In the genomic region with DNA sequence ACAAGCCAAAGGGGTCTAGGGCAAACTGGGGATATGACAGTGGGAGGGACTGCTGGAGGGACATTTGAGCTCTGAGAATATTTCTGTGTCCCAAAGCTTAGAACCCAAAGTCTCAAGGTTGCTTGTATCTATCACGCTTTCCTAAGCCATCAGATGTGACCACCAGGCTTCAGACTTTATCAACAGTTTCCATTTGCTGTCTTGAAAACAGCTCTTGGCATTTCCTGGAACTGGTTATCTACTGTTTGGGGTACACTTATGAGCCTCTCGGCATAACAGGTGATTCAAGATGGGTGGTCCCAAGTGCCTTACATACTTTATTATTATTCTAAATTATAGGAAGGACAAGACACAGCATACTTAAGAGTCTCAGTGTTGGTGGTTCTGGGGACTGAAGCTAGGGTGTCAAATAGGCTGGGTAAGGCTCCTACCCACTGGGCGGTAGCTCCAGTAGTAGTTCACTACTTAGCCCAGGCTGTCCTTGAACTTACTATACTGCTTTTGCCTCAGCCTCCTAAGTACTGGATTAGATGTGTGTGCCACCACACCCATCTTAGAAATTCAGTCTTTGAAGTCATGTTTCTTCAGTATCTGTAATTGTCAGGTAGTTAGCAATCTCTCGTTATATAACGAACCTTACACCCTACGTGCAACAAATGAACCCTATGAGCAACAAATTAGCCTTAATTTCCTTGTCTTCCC, we compare ENCODE assay signal across 26 mouse cellular contexts. TPM values are rescaled to one million over a fixed set of nuclear protein-coding genes. Genes with fewer than 3 reads are reported as not detected.
DNase-seq lines count a peak whose midpoint lies in the region; ATAC-seq and TF ChIP-seq lines count a peak whose summit lies in the region.
"Had no signal": no experiment of that assay in that cellular context is flagged by ENCODE, and none has a peak within 500 bp of the region (broad histone marks: within the 10 kb centered on the region; RNA-seq: fewer than 3 reads in every experiment).

No protein-coding gene starts in this region.

- no peak overlapping the region for H3K4me3 ChIP-seq in layer of hippocampus, adult 2 months
- H3K4me3 ChIP-seq in liver, embryonic 13.5 days (replicated peaks): peak overlapping the region; percentile 11
- H3K4me3 ChIP-seq: embryonic facial prominence, embryonic 12.5 days; forebrain, embryonic 12.5 days; heart, embryonic 10.5 days; hindbrain, embryonic 13.5 days had no signal

- peak overlapping the region; percentile 44; the same call in 1 of the 2 replicates for H3K27ac ChIP-seq in layer of hippocampus, adult 2 months
- peak overlapping the region; percentile 92 for H3K27ac ChIP-seq in liver, embryonic 13.5 days
- H3K27ac ChIP-seq: embryonic facial prominence, embryonic 12.5 days; forebrain, embryonic 12.5 days; hindbrain, embryonic 13.5 days; kidney, postnatal 0 days had no signal

- H3K4me1 ChIP-seq in liver, embryonic 13.5 days (replicated peaks): peaks cover 77% of the 10 kb centered on the region

- no peak for DNase-seq in layer of hippocampus, adult 2 months (ENCODE audit: low spot score in 2 of 2)
- DNase-seq in layer of hippocampus, adult 11-12 months (ENCODE audit: low spot score): no peak
- DNase-seq in c-Kit-positive CD71-positive TER-119-positive erythroid progenitor cells, embryonic 14.5 days (ENCODE audit: low spot score): peak; percentile 83
- peak; percentile 62 for DNase-seq in liver, embryonic 13.5 days
- no peak for DNase-seq in adrenal gland, adult (ENCODE audit: inconsistent age in 2 of 2, low spot score in 1 of 2)
- no peak for DNase-seq in lung, postnatal 14 days
- no peak for DNase-seq in urinary bladder, postnatal 14 days (ENCODE audit: low spot score)
- DNase-seq: adrenal gland, adult 2 months; adrenal gland, postnatal 36 days; cerebellum, adult 8-10 months; embryo, embryonic 11 days; forebrain, postnatal 0 days; gastrocnemius, postnatal 10 days; heart, postnatal 36 days; kidney, adult 8-10 months; lung, postnatal 4 days; midbrain, embryonic 14.5 days; right cerebral cortex, postnatal 4 days had no signal

- no peak for TF ChIP-seq CTCF in layer of hippocampus, adult 2 months (conservative IDR thresholded peaks at IDR 0.05)

- ATAC-seq in liver, embryonic 13.5 days (ENCODE audit: low read depth): peak; percentile 77
- peak; percentile 17 for ATAC-seq in megakaryocyte progenitor cell, adult 5-6 weeks (replicated peaks; ENCODE audit: poor library complexity)
- ATAC-seq: forebrain, postnatal 0 days; intestine, embryonic 16.5 days had no signal

- H3K36me3 ChIP-seq in liver, embryonic 13.5 days: peaks cover 30% of the 10 kb centered on the region

- H3K9me3 ChIP-seq in liver, embryonic 13.5 days (replicated peaks): no peaks in the 10 kb centered on the region
- H3K9me3 ChIP-seq: embryonic facial prominence, embryonic 12.5 days; forebrain, embryonic 12.5 days; heart, embryonic 10.5 days; hindbrain, embryonic 13.5 days had no signal

- 31% methylated on average over 6 of the region's 6 CpGs for WGBS in liver, embryonic 13.5 days (ENCODE audit: insufficient replicate concordance)

- H3K9ac ChIP-seq in liver, embryonic 13.5 days: peak overlapping the region; percentile 66
- H3K9ac ChIP-seq: embryonic facial prominence, embryonic 12.5 days; forebrain, embryonic 12.5 days; forebrain, postnatal 0 days; hindbrain, embryonic 13.5 days had no signal

- H3K27me3 ChIP-seq in liver, embryonic 13.5 days: peaks cover 5% of the 10 kb centered on the region
- H3K27me3 ChIP-seq: embryonic facial prominence, embryonic 12.5 days; forebrain, embryonic 12.5 days; hindbrain, embryonic 13.5 days had no signal

- peak overlapping the region; percentile 63 for H3K4me2 ChIP-seq in liver, embryonic 13.5 days
- H3K4me2 ChIP-seq: embryonic facial prominence, embryonic 12.5 days; forebrain, embryonic 12.5 days; hindbrain, embryonic 13.5 days had no signal

RNA-seq across cellular contexts. Expression of a gene that starts 10.8 kb away (rescaled TPM):
- 100 to 1,000 TPM; 450 to 457 TPM for total RNA-seq in layer of hippocampus, adult 2 months (2021)
- 1.0 TPM in 2 replicates for polyA plus RNA-seq in liver, embryonic 13.5 days (2015; fragmentation: Nextera tagmentation; extraction: Ambion mirVana)
- total RNA-seq in megakaryocyte progenitor cell, adult 5-6 weeks (2015): not detected in 2 replicates
- total RNA-seq in megakaryocyte progenitor cell, adult 5-6 weeks (2017): 0.17 TPM in 1 of 2 replicates, not detected in the other
- total RNA-seq: granulocyte monocyte progenitor cell, adult 5-6 weeks had no signal

RNA-seq across cellular contexts. Expression of a gene that starts 13.6 kb away (rescaled TPM):
- total RNA-seq in layer of hippocampus, adult 2 months (2021): 10 to 100 TPM; 26.1 TPM
- 59.1 and 64.7 TPM in 2 replicates for polyA plus RNA-seq in liver, embryonic 13.5 days (2015; fragmentation: Nextera tagmentation; extraction: Ambion mirVana)
- total RNA-seq in megakaryocyte progenitor cell, adult 5-6 weeks (2015): 75.3 and 99.4 TPM in 2 replicates
- total RNA-seq in megakaryocyte progenitor cell, adult 5-6 weeks (2017): 75.1 and 78.2 TPM in 2 replicates

RNA-seq across cellular contexts. Expression of a gene that starts 13.7 kb away (rescaled TPM):
- 10 to 100 TPM; 74.2 to 79.5 TPM for total RNA-seq in layer of hippocampus, adult 2 months (2021)
- polyA plus RNA-seq in liver, embryonic 13.5 days (2015; fragmentation: Nextera tagmentation; extraction: Ambion mirVana): 7.4 and 7.6 TPM in 2 replicates
- 0.34 and 1.3 TPM in 2 replicates for total RNA-seq in megakaryocyte progenitor cell, adult 5-6 weeks (2015)
- 1.2 and 1.6 TPM in 2 replicates for total RNA-seq in megakaryocyte progenitor cell, adult 5-6 weeks (2017)

RNA-seq across cellular contexts. Expression of a gene that starts 29.1 kb away (rescaled TPM):
- 10 to 100 TPM; 87.0 to 90.7 TPM for total RNA-seq in layer of hippocampus, adult 2 months (2021)
- polyA plus RNA-seq in liver, embryonic 13.5 days (2015; fragmentation: Nextera tagmentation; extraction: Ambion mirVana): 0.31 and 0.38 TPM in 2 replicates
- total RNA-seq in megakaryocyte progenitor cell, adult 5-6 weeks (2015): not detected in 2 replicates
- not detected in 2 replicates for total RNA-seq in megakaryocyte progenitor cell, adult 5-6 weeks (2017)
- total RNA-seq: granulocyte monocyte progenitor cell, adult 5-6 weeks had no signal

RNA-seq across cellular contexts. Expression of a gene that starts 30.5 kb away (rescaled TPM):
- 10 to 100 TPM; 12.5 to 16.2 TPM for total RNA-seq in layer of hippocampus, adult 2 months (2021)
- 3.2 and 4.0 TPM in 2 replicates for polyA plus RNA-seq in liver, embryonic 13.5 days (2015; fragmentation: Nextera tagmentation; extraction: Ambion mirVana)
- not detected in 2 replicates for total RNA-seq in megakaryocyte progenitor cell, adult 5-6 weeks (2015)
- not detected in 2 replicates for total RNA-seq in megakaryocyte progenitor cell, adult 5-6 weeks (2017)
- total RNA-seq: granulocyte monocyte progenitor cell, adult 5-6 weeks had no signal

Comparison
In these comparisons a context has a peak if more than half of its experiments do, and no peak if none do; other contexts are left out.
1. DNase-seq: peak in c-Kit-positive CD71-positive TER-119-positive erythroid progenitor cells, embryonic 14.5 days (single experiment) and liver, embryonic 13.5 days (single experiment); none in layer of hippocampus, adult 2 months (0 of 2), layer of hippocampus, adult 11-12 months (single experiment), adrenal gland, adult (0 of 2), lung, postnatal 14 days (single experiment) and urinary bladder, postnatal 14 days (single experiment).
2. RNA of a gene that starts 10.8 kb away (total RNA-seq): 450 to 457 TPM in layer of hippocampus, adult 2 months; 0.17 TPM in megakaryocyte progenitor cell, adult 5-6 weeks; every median in the first group is over 100 times any median in the second.
3. RNA of a gene that starts 13.7 kb away (total RNA-seq): 74.2 to 79.5 TPM in layer of hippocampus, adult 2 months; 0.34 to 1.6 TPM in megakaryocyte progenitor cell, adult 5-6 weeks; every median in the first group is over 10 times any median in the second.